Mouse (Mus musculus): ENCODE results near the gene Slc22a1. TPM values are rescaled to one million over a fixed set of nuclear protein-coding genes. Genes with fewer than 3 reads are reported as not detected.
A peak's percentile ranks its signal among the peaks of the same experiment; 100 is the strongest.

Slc22a1 gene
- total and polyA plus RNA-seq, 3 experiments = 2.7 to 10.8 (median 7.9) TPM

DNA sequence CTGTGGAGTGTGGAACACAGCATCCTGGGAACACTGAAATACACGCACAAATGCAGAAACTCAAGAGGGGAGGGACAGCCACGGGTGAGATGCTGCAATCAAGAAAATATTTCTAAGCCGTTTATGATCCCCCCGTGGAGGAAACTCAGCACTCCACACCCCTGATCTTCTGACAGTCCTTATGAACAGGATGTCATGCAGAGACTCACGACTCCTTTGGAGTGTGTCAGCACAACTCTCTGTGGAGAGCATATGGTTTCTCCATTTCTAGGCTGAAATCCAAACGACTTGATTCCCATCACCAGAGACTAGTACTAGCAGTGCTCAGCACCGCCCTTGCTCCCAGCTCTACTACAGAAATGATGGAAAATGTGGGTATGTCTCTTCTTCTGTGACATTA lies 42.6 kb upstream of the Slc22a1 start:
- 33% methylated on average over 7 of the region's 7 CpGs for WGBS
- DNase-seq = peak in 1 of 2 experiments; percentile 23
- no peak overlapping the region for H3K4me3 ChIP-seq
- H3K4me1 ChIP-seq (ENCODE audit: control insufficient read depth, insufficient read depth, low read length) = peaks cover 24% of the 10 kb centered on the region
- no peak overlapping the region for H3K9ac ChIP-seq (ENCODE audit: low read depth, low read length)
- peaks cover 16% of the 10 kb centered on the region for H3K36me3 ChIP-seq (ENCODE audit: control insufficient read depth, insufficient read depth, low read length)
- 0 out of 2 replicates have a peak, but pooled peaks have one; percentile 65 for TF ChIP-seq EP300 (IDR thresholded peaks at IDR 0.05; ENCODE audit: insufficient read depth, low read depth, low read length)
- TF ChIP-seq POLR2A (IDR thresholded peaks at IDR 0.05; ENCODE audit: insufficient read depth, low read depth, low read length) = no peak
- H3K79me2 ChIP-seq (replicated peaks; ENCODE audit: control insufficient read depth, insufficient read depth, low read length) = no peaks in the 10 kb centered on the region
- H3K27me3 ChIP-seq (ENCODE audit: control insufficient read depth, insufficient read depth, low read length) = no peaks in the 10 kb centered on the region
- peak overlapping the region; percentile 70 for H3K27ac ChIP-seq
- intact Hi-C loops (cut with DNase I) = loop anchor here (1.0 kb wide), 1 partner anchor 76 kb away; no protein-coding TSS in a partner anchor

DNA sequence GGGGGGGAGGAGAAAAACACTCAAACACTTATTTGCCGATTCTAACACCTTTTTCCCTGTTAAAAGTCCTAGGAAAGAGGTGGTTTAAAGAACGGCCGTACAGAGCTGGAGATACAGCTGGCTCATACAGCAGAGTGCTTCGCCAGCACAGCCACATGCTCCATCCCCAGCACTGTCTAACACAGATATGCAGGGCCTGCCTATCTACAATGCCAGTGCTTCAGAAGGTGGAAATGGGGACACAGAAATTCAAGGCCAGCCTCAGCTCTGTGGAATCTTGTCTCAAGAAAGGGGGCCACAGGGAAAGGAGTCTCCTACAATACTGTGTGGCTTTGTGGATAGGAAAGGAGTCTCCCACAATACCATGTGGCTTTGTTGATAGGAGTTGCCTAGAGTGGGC lies 41.8 kb upstream of the Slc22a1 start:
- H3K36me3 ChIP-seq (ENCODE audit: control insufficient read depth, insufficient read depth, low read length) = peaks cover 16% of the 10 kb centered on the region
- H3K4me3 ChIP-seq = no peak overlapping the region
- H3K27ac ChIP-seq = peak overlapping the region; percentile 70
- 52% methylated on average over 4 of the region's 4 CpGs for whole genome bisulfite sequencing
- no peak overlapping the region for H3K9ac ChIP-seq (ENCODE audit: low read depth, low read length)
- no peak for TF ChIP-seq POLR2A (IDR thresholded peaks at IDR 0.05; ENCODE audit: insufficient read depth, low read depth, low read length)
- TF ChIP-seq EP300 (IDR thresholded peaks at IDR 0.05; ENCODE audit: insufficient read depth, low read depth, low read length) = 0 out of 2 replicates have a peak, but pooled peaks have one; percentile 19
- no peak for TF ChIP-seq CTCF (IDR thresholded peaks at IDR 0.05)
- no peaks in the 10 kb centered on the region for H3K79me2 ChIP-seq (replicated peaks; ENCODE audit: control insufficient read depth, insufficient read depth, low read length)
- DNase-seq = no peak
- H3K4me1 ChIP-seq (ENCODE audit: control insufficient read depth, insufficient read depth, low read length) = peaks cover 22% of the 10 kb centered on the region
- intact Hi-C loops (cut with DNase I) = no loop called here
- H3K27me3 ChIP-seq (ENCODE audit: control insufficient read depth, insufficient read depth, low read length) = no peaks in the 10 kb centered on the region

DNA sequence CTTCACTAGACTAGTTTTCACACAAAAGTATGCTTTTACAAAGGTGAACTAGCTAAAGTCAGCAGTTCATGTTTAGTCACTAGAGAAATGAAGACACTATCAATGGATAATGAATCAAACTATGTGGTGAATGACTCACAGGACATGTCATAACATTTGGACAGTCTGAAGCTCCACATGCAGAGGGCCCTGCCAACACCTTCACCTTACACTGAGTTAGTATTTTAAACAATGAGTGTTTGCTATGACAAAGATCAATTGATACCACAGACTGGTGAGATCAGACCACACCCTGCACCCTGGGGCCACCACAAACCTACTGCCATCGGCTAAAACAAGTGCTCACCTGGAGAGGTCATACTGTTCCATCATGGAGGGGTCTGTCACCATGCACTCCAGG lies 39.4 kb upstream of the Slc22a1 start:
- Histone ChIP-seq H3K4me3 (no peak overlapping the region), H3K4me1 (ENCODE audit: control insufficient read depth, insufficient read depth, low read length) (peaks cover 7% of the 10 kb centered on the region), H3K36me3 (ENCODE audit: control insufficient read depth, insufficient read depth, low read length) (peaks cover 11% of the 10 kb centered on the region), H3K27me3 (ENCODE audit: control insufficient read depth, insufficient read depth, low read length) (no peaks in the 10 kb centered on the region), H3K79me2 (replicated peaks; ENCODE audit: control insufficient read depth, insufficient read depth, low read length) (no peaks in the 10 kb centered on the region), H3K9ac (ENCODE audit: low read depth, low read length) (no peak overlapping the region), H3K27ac (no peak overlapping the region)
- 41% methylated on average over 1 of the region's 1 CpGs for WGBS
- no peak for TF ChIP-seq POLR2A (IDR thresholded peaks at IDR 0.05; ENCODE audit: insufficient read depth, low read depth, low read length)
- no peak for TF ChIP-seq CTCF (IDR thresholded peaks at IDR 0.05)
- TF ChIP-seq EP300 (IDR thresholded peaks at IDR 0.05; ENCODE audit: insufficient read depth, low read depth, low read length) = no peak
- intact Hi-C loops (cut with DNase I) = no loop called here
- no peak for DNase-seq

DNA sequence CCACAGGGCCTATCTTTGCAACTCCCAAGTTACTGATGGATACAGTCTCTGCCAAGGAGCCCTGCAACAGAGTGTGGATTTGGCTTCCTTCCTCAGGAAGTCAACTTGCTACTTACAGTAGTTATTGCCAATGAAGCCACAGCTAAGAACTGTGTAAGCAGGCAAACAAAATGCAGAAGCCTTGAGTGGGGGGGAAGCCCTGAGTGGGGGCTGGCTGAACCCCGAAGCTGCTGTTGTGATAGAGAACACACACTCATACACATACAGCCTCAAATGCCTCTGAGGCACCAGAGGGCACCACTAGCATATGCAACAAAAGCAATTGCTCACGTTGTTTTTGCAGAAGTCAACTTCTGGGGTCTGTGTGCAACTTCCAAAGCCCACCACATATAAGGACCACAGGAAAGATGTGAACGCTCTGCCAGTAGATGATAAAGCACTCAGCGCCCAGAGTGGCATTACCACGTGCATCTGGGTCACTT lies 38.5 kb upstream of the Slc22a1 start:
- peak; percentile 35 to 48 for DNase-seq
- Histone ChIP-seq H3K27ac (no peak overlapping the region), H3K27me3 (ENCODE audit: control insufficient read depth, insufficient read depth, low read length) (no peaks in the 10 kb centered on the region), H3K9ac (ENCODE audit: low read depth, low read length) (no peak overlapping the region), H3K4me1 (ENCODE audit: control insufficient read depth, insufficient read depth, low read length) (peaks cover 5% of the 10 kb centered on the region), H3K79me2 (replicated peaks; ENCODE audit: control insufficient read depth, insufficient read depth, low read length) (no peaks in the 10 kb centered on the region), H3K4me3 (no peak overlapping the region), H3K36me3 (ENCODE audit: control insufficient read depth, insufficient read depth, low read length) (peaks cover 11% of the 10 kb centered on the region)
- WGBS = 22% methylated on average over 5 of the region's 5 CpGs
- TF ChIP-seq CTCF (IDR thresholded peaks at IDR 0.05) (peak; percentile 76), EP300 (IDR thresholded peaks at IDR 0.05; ENCODE audit: insufficient read depth, low read depth, low read length) (0 out of 2 replicates have a peak, but pooled peaks have one; percentile 38), POLR2A (IDR thresholded peaks at IDR 0.05; ENCODE audit: insufficient read depth, low read depth, low read length) (no peak)
- intact Hi-C loops (cut with DNase I) = loop anchor here (1.0 kb wide), 1 partner anchor 96 kb away; no protein-coding TSS in a partner anchor

DNA sequence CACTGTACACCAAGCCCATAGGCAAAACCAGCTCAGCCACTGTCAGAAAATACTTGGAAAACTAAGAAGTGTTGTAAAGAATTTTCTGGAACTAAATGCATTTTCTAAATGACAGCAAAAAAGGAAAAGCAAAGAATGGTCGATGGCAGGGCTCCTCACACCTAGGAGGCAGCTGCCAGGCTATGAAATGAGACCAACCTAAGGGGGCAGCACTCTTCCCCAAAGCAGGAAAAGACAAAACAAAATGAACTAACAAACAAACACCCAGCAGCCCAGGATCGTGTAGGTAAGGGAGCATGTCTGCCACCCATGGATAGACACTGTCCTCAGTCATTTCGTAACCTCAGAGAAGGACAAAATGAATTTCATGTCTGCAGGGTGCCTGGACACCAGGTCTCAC lies 37.4 kb upstream of the Slc22a1 start:
- Histone ChIP-seq H3K27me3 (ENCODE audit: control insufficient read depth, insufficient read depth, low read length) (no peaks in the 10 kb centered on the region), H3K4me3 (no peak overlapping the region), H3K36me3 (ENCODE audit: control insufficient read depth, insufficient read depth, low read length) (peaks cover 5% of the 10 kb centered on the region), H3K27ac (no peak overlapping the region), H3K79me2 (replicated peaks; ENCODE audit: control insufficient read depth, insufficient read depth, low read length) (no peaks in the 10 kb centered on the region), H3K9ac (ENCODE audit: low read depth, low read length) (no peak overlapping the region), H3K4me1 (ENCODE audit: control insufficient read depth, insufficient read depth, low read length) (peaks cover 5% of the 10 kb centered on the region)
- 70% methylated on average over 3 of the region's 3 CpGs for WGBS
- intact Hi-C loops (cut with DNase I) = no loop called here
- DNase-seq = no peak
- TF ChIP-seq POLR2A (IDR thresholded peaks at IDR 0.05; ENCODE audit: insufficient read depth, low read depth, low read length) = no peak
- no peak for TF ChIP-seq EP300 (IDR thresholded peaks at IDR 0.05; ENCODE audit: insufficient read depth, low read depth, low read length)
- TF ChIP-seq CTCF (IDR thresholded peaks at IDR 0.05) = peak; percentile 52

DNA sequence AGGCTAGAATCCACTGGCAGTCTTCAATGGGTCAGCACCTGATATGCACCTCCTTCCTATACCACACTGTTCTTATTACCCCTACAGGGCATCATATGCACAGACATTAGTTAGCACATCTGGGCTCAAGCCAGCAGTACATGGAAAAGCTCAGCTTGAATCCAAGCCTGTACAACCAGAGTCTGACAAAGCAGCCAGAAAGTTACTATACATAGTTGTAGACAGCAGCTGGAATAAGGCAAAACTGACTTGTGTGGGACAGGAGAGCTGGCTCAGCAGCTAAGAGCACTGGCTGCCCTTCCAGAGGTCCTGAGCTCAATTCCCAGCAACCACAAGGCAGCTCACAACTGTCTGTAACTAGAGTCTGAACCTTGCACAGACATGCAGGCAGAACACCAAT lies 36.6 kb upstream of the Slc22a1 start:
- Histone ChIP-seq H3K79me2 (replicated peaks; ENCODE audit: control insufficient read depth, insufficient read depth, low read length) (no peaks in the 10 kb centered on the region), H3K36me3 (ENCODE audit: control insufficient read depth, insufficient read depth, low read length) (no peaks in the 10 kb centered on the region), H3K27ac (no peak overlapping the region), H3K4me1 (ENCODE audit: control insufficient read depth, insufficient read depth, low read length) (peaks cover 5% of the 10 kb centered on the region), H3K27me3 (ENCODE audit: control insufficient read depth, insufficient read depth, low read length) (no peaks in the 10 kb centered on the region), H3K4me3 (no peak overlapping the region), H3K9ac (ENCODE audit: low read depth, low read length) (no peak overlapping the region)
- no peak for TF ChIP-seq EP300 (IDR thresholded peaks at IDR 0.05; ENCODE audit: insufficient read depth, low read depth, low read length)
- TF ChIP-seq CTCF (IDR thresholded peaks at IDR 0.05) = no peak
- no peak for TF ChIP-seq POLR2A (IDR thresholded peaks at IDR 0.05; ENCODE audit: insufficient read depth, low read depth, low read length)
- DNase-seq = no peak
- intact Hi-C loops (cut with DNase I) = no loop called here
